Mouse (Mus musculus) fibroblast of lung, adult 2 months (primary cell): ENCODE measurements around the gene Cux2.

ENCODE experiments used
- DNase-seq: peaks from one replicate; pipeline ENCODE4 v3.0.0-alpha.2; 2011; ENCODE audit warnings: low read depth

Cux2 gene

GRCm38 (mm10) chr5:121817551-121817950 lies 232.4 kb downstream of the Cux2 start:
- DNase-seq: no peak

- no peak for DNase-seq
Measured at GRCm38 (mm10) chr5:121816611-121817010, 233.3 kb downstream of the Cux2 start.

DNA sequence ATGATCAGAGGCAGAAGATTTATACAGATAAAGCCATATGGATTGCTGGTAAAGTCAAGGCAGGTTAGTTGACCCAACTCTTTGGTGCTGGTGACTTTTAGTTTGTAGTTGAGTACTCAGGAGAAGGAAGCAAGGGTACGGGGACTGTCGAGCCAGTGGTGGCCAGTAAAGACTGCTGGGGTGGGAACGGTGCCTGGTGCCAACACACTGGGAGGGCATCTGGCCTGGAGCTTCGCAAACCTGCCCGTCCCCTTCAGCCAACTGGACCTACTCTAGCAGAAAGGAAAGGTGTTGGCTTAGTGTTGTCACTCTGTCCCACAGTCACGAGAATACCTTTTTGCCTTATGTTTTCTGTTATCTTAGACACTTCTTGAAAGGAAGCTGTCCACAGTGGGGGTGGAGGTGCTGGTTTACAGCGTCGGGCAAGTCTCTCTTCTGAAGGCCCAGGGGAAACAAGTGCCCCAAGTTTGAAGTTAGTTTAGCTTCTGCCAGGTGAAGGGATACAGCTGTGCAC lies 234.0 kb downstream of the Cux2 start:
- no peak for DNase-seq

DNA sequence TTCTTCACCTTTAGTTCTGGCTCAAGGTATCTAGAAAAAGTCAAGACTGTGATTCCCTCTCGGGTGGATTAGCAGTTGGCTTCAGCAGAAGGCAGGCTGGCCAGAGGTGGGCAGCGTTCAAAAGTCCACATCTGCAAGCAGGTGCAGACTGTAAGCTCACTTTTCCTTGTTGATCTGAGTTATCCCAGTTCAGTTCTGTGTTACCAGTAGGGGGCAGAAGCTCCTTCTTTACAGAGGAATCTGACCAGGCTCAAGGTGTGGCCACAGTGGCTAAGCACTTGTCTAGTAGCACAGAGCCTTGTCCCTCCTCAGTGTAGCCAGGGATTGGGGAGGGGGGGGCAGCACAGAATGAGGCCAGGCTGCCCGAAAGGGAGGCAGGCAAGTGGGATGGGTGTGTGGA lies 234.8 kb downstream of the Cux2 start:
- no peak for DNase-seq

GRCm38 (mm10) chr5:121813744-121814143 lies 236.2 kb downstream of the Cux2 start:
- no peak for DNase-seq

- DNase-seq: no peak
Measured at GRCm38 (mm10) chr5:121812526-121813243, 237.2 kb downstream of the Cux2 start.

DNA sequence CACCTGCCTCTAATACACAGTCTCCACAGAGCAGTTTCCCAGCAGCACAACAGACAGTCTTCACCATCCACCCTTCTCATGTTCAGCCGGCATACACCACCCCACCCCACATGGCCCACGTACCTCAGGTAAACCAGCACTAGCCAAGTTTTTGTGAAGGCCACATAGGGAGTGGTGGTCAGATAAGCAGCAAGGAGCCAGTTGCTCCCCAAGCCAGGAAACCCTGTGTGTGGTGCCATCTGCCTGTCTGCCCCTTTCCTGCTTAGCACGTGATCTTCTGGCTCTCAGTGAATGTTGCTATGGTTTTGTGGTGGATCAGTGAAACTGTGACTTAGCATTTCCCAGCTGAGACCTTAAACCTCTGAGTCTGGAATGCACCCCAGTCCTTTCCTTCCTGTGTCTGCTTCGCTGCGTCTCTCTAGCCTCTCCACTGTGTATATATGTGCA lies 238.4 kb downstream of the Cux2 start:
- peak; percentile 27 for DNase-seq

DNA sequence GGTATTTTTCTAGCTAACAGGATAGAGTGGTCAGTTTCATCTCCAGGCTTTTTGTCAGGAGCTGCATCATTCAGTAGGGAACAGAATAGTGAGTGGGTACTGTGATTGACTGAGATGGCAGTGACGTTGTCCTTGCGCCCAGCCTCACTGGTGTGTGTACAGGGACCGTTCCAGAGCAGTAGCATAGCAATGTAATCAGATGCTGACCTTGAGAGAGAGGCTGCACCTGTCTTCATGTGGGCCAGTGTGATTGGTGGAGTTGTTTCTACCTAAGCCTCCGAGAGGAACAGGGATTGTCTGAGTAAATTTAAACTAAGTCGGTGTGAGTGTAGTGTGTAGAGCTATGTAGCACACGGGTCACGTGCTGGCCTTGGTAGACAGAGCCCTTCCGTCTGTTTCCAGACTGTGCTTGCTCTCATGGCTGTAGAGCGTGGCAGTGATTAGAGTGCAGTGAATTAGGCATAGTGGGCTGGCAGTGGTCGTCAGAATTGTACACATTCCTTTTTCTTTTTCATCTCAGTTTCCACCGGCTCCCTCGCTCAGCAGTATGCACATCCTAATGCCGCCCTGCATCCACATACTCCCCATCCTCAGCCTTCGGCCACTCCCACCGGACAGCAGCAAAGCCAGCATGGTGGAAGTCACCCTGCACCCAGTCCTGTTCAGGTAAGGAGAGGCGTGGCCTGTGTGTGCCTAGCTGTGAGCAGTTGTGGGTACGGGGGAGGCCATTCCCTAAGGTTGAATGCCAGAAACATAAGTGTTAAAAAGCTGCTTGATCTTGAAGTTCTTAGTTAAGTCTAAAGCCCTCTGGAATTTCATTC lies 239.4 kb downstream of the Cux2 start:
- no peak for DNase-seq

DNA sequence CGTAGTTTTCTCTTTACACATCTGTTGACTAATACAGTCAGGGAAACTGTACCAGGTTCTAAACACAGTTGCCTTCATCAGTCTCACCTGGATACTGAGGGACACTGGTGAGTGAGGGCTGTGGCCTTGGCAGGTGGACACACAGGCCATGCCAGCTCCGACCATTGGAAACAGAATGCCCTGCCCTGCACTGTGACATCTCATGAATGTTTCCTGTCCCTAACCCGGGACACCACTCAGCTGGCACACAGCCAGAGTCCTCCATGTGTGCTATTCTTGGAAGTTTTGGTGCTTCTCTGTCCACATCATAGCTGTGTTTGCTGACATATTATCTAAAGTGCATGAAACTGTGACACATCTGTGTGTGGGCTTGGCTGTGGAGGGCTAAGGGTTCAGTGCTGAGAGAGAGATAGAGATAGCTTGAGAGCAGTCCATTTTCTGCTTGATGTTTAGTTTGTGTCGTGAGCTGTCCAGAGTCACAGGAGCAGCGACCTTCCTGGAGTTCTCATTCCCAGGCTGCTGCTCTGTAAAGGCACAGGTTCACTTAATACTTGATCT lies 240.2 kb downstream of the Cux2 start:
- DNase-seq: no peak

GRCm38 (mm10) chr5:121808202-121808601 lies 241.7 kb downstream of the Cux2 start:
- DNase-seq: no peak

GRCm38 (mm10) chr5:121807186-121807585 lies 242.7 kb downstream of the Cux2 start:
- no peak for DNase-seq
